Mouse (Mus musculus) lung, postnatal 0 days (tissue): ENCODE data around the gene Msi2.

Experiments used
- CTCF ChIP-seq: IDR thresholded peaks from 2 replicates; pipeline ENCODE4 v1.5.1; 2016; ENCODE audit warnings: antibody characterized with exemption, mild to moderate bottlenecking
- EP300 ChIP-seq: IDR thresholded peaks from 2 replicates; pipeline ENCODE4 v1.6.1; 2016; ENCODE audit warnings: antibody characterized with exemption, mild to moderate bottlenecking, control low read depth

DNA sequence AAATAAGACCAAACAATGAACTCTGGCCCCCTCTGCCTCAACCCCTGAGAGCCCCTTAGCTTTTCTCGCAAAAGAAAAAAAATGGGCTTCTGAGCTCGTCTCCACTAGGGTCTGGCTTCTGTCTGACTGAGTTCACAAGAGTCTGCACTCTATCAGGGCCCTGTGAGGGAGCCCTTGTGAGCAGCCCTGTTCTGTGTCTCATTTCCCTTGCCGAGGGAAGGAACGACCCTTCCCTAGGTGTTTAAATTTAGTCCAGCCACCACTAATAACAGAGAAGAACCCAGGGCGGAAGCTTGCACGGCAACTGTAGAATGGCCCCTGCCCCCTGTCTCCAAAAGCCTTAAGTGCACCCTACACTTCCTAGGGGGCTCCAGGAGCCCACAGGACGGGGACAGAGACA lies 299.2 kb downstream of the Msi2 start:
- TF ChIP-seq EP300 (no peak), CTCF (no peak)
